Mouse (Mus musculus) cerebellum, postnatal 36 days (tissue): ENCODE data around the gene Sstr3.

Source experiments
- DNase-seq, 2 experiments: peaks; one replicate each; pipeline ENCODE4 v3.0.0; 2021 to 2022; ENCODE audit warnings: mixed read lengths in 2 of 2

Sstr3 gene

GRCm38 (mm10) chr15:78544561-78545001 lies at the start of gene Sstr3:
TSS of gene Sstr3 (minus strand) at chr15:78544685.
- peak; percentile 57 to 77 for DNase-seq

GRCm38 (mm10) chr15:78593896-78594425 lies 49.5 kb upstream of the Sstr3 start:
- DNase-seq: no peak

GRCm38 (mm10) chr15:78592452-78592968 lies 48.0 kb upstream of the Sstr3 start:
- no peak for DNase-seq

GRCm38 (mm10) chr15:78591680-78592451 lies 47.4 kb upstream of the Sstr3 start:
- no peak for DNase-seq

GRCm38 (mm10) chr15:78590785-78591184 lies 46.3 kb upstream of the Sstr3 start:
- no peak for DNase-seq

- DNase-seq: no peak
Measured at GRCm38 (mm10) chr15:78589936-78590335, 45.5 kb upstream of the Sstr3 start.

GRCm38 (mm10) chr15:78588900-78589299 lies 44.4 kb upstream of the Sstr3 start:
- no peak for DNase-seq

GRCm38 (mm10) chr15:78588049-78588448 lies 43.6 kb upstream of the Sstr3 start:
- DNase-seq: no peak

GRCm38 (mm10) chr15:78587050-78587994 lies 42.8 kb upstream of the Sstr3 start:
- peak; percentile 81 to 83 for DNase-seq

- DNase-seq: no peak
Measured at GRCm38 (mm10) chr15:78585404-78585803, 40.9 kb upstream of the Sstr3 start.

GRCm38 (mm10) chr15:78583352-78583751 lies 38.9 kb upstream of the Sstr3 start:
- no peak for DNase-seq

GRCm38 (mm10) chr15:78576284-78576810 lies 31.9 kb upstream of the Sstr3 start:
- no peak for DNase-seq

GRCm38 (mm10) chr15:78572658-78573397 lies 28.3 kb upstream of the Sstr3 start, which contains the start of gene Rac2:
TSS of gene Rac2 (minus strand) at chr15:78572783.
- DNase-seq: no peak

- no peak for DNase-seq
Measured at GRCm38 (mm10) chr15:78572270-78572600, 27.8 kb upstream of the Sstr3 start.

GRCm38 (mm10) chr15:78571554-78572269 lies 27.2 kb upstream of the Sstr3 start:
- no peak for DNase-seq

GRCm38 (mm10) chr15:78570170-78570569 lies 25.7 kb upstream of the Sstr3 start:
- no peak for DNase-seq

- DNase-seq: no peak
Measured at GRCm38 (mm10) chr15:78567608-78568120, 23.2 kb upstream of the Sstr3 start.

- DNase-seq: no peak
Measured at GRCm38 (mm10) chr15:78564764-78565435, 20.4 kb upstream of the Sstr3 start.

- no peak for DNase-seq
Measured at GRCm38 (mm10) chr15:78563937-78564336, 19.5 kb upstream of the Sstr3 start.

GRCm38 (mm10) chr15:78563344-78563743 lies 18.9 kb upstream of the Sstr3 start:
- no peak for DNase-seq
